Mouse (Mus musculus) myocyte (in vitro differentiated cells): ENCODE results near the gene Tmem82. TPM values are rescaled to one million over a fixed set of nuclear protein-coding genes. Genes with fewer than 3 reads are reported as not detected.

Experiments
- H3K27me3 ChIP-seq: one replicate; pipeline ENCODE4 v1.6.1; 2011; ENCODE audit not compliant: control insufficient read depth, insufficient read depth, insufficient read length
- H3K36me3 ChIP-seq: one replicate; pipeline ENCODE4 v1.6.1; 2011; ENCODE audit not compliant: control insufficient read depth, insufficient read depth
- H3K4me2 ChIP-seq: one replicate; pipeline ENCODE4 v1.6.1; 2011; ENCODE audit warnings: low read depth, control low read depth
- H3K4me3 ChIP-seq: one replicate; pipeline ENCODE4 v1.5.1; 2011; ENCODE audit warnings: mild to moderate bottlenecking, control low read depth, moderate library complexity
- H3K79me2 ChIP-seq: one replicate; pipeline ENCODE4 v1.6.1; 2011; ENCODE audit not compliant: control insufficient read depth, insufficient read depth
- H3ac ChIP-seq: one replicate; pipeline ENCODE4 v1.6.1; 2011; ENCODE audit not compliant: control insufficient read depth, insufficient read length
- CEBPB ChIP-seq: IDR thresholded peaks from 2 replicates; pipeline ENCODE4 v1.6.1; 2011; ENCODE audit warnings: mild to moderate bottlenecking, moderate library complexity; ENCODE audit not compliant: poor library complexity, insufficient read depth, severe bottlenecking
- E2F4 ChIP-seq: IDR thresholded peaks from one replicate; pipeline ENCODE4 v1.6.1; 2011; ENCODE audit warnings: mild to moderate bottlenecking, control low read depth, moderate library complexity; ENCODE audit not compliant: insufficient read depth
- MAX ChIP-seq: IDR thresholded peaks from one replicate; pipeline ENCODE4 v1.6.1; 2011; ENCODE audit warnings: low read depth, mild to moderate bottlenecking, control low read depth
- MYOD1 ChIP-seq, 3 experiments: IDR thresholded peaks; one replicate each; pipeline ENCODE4 v1.6.1; 2011; ENCODE audit warnings: control low read depth in 2 of 3, low read depth in 2 of 3, mild to moderate bottlenecking in 2 of 3, moderate library complexity in 1 of 3; ENCODE audit not compliant: insufficient read length in 2 of 3, control insufficient read depth in 1 of 3
- MYOG ChIP-seq, 3 experiments: IDR thresholded peaks; one replicate each; pipeline ENCODE4 v1.6.1; 2011; ENCODE audit warnings: control low read depth in 2 of 3, low read depth in 2 of 3, mild to moderate bottlenecking in 2 of 3; ENCODE audit not compliant: insufficient read length in 2 of 3, control insufficient read depth in 1 of 3, insufficient read depth in 1 of 3
- POLR2A ChIP-seq: IDR thresholded peaks from one replicate; pipeline ENCODE4 v1.6.1; 2011; ENCODE audit warnings: low read depth, mild to moderate bottlenecking, control low read depth, moderate library complexity; ENCODE audit not compliant: insufficient read length
- POLR2AphosphoS2 ChIP-seq: IDR thresholded peaks from one replicate; pipeline ENCODE4 v1.6.1; 2011; ENCODE audit warnings: low read depth, control low read depth; ENCODE audit not compliant: insufficient read length
- REST ChIP-seq: IDR thresholded peaks from one replicate; pipeline ENCODE4 v1.6.1; 2011; ENCODE audit warnings: mild to moderate bottlenecking, control low read depth, moderate library complexity; ENCODE audit not compliant: insufficient read depth, insufficient read length
- SRF ChIP-seq: IDR thresholded peaks from one replicate; pipeline ENCODE4 v1.6.1; 2011; ENCODE audit warnings: low read depth; ENCODE audit not compliant: control insufficient read depth, insufficient read length
- TCF12 ChIP-seq: IDR thresholded peaks from one replicate; pipeline ENCODE4 v1.6.1; 2011; ENCODE audit warnings: mild to moderate bottlenecking, control low read depth; ENCODE audit not compliant: poor library complexity, insufficient read depth, severe bottlenecking
- TCF3 ChIP-seq: IDR thresholded peaks from one replicate; pipeline ENCODE4 v1.6.1; 2011; ENCODE audit warnings: low read depth, control low read depth; ENCODE audit not compliant: insufficient read length
- USF1 ChIP-seq: IDR thresholded peaks from one replicate; pipeline ENCODE4 v1.6.1; 2011; ENCODE audit warnings: low read depth, mild to moderate bottlenecking, control low read depth, moderate library complexity
- polyA plus RNA-seq: library from polyadenylated mRNA; unstranded; fragments of >200 nt; fragmentation: generic; extraction: Trizol; gene quantifications from one replicate; pipeline ENCODE4 v1.2.1, GENCODE M21; 2012; ENCODE audit warnings: missing spikeins

Gene Tmem82
- polyA plus RNA-seq, 1 experiment: 0.02 TPM

GRCm38 (mm10) chr4:141599251-141600141 is 18.9 kb downstream of the Tmem82 start:
- H3K79me2 ChIP-seq: peaks cover 13% of the 10 kb centered on the region
- H3K36me3 ChIP-seq: peaks cover 1% of the 10 kb centered on the region
- peak overlapping the region; percentile 73 for H3K4me3 ChIP-seq
- peak overlapping the region; percentile 87 for H3K4me2 ChIP-seq
- H3K27me3 ChIP-seq: no peaks in the 10 kb centered on the region
- TF ChIP-seq POLR2A (peak; percentile 40), REST (no peak), SRF (no peak), E2F4 (no peak), CEBPB (no peak), MYOD1 (IDR thresholded peaks at IDR 0.05; ENCODE audit: control insufficient read depth in 1 of 3, insufficient read length in 2 of 3, low read depth in 2 of 3) (no peak), MYOG (IDR thresholded peaks at IDR 0.05; ENCODE audit: control insufficient read depth in 1 of 3, insufficient read depth in 1 of 3, insufficient read length in 2 of 3, low read depth in 2 of 3) (no peak), TCF12 (no peak)
- peak overlapping the region; percentile 54 for H3ac ChIP-seq

- Histone ChIP-seq H3ac (peak overlapping the region; percentile 54), H3K27me3 (no peaks in the 10 kb centered on the region), H3K36me3 (peaks cover 4% of the 10 kb centered on the region), H3K4me2 (peak overlapping the region; percentile 87), H3K4me3 (peak overlapping the region; percentile 73), H3K79me2 (peaks cover 13% of the 10 kb centered on the region)
- TF ChIP-seq POLR2A: no peak
- no peak for TF ChIP-seq POLR2AphosphoS2
- no peak for TF ChIP-seq MAX
- no peak for TF ChIP-seq TCF3
- no peak for TF ChIP-seq SRF
- no peak for TF ChIP-seq USF1
- TF ChIP-seq CEBPB: no peak
- no peak for TF ChIP-seq REST
- no peak for TF ChIP-seq MYOG (IDR thresholded peaks at IDR 0.05; ENCODE audit: control insufficient read depth in 1 of 3, insufficient read depth in 1 of 3, insufficient read length in 2 of 3, low read depth in 2 of 3)
- TF ChIP-seq E2F4: no peak
- TF ChIP-seq MYOD1 (IDR thresholded peaks at IDR 0.05; ENCODE audit: control insufficient read depth in 1 of 3, insufficient read length in 2 of 3, low read depth in 2 of 3): no peak
- no peak for TF ChIP-seq TCF12
These were observed 19.6 kb downstream of the Tmem82 start for GRCm38 (mm10) chr4:141598894-141599250.

- TF ChIP-seq TCF3 (no peak), E2F4 (no peak), POLR2A (no peak), MYOD1 (IDR thresholded peaks at IDR 0.05; ENCODE audit: control insufficient read depth in 1 of 3, insufficient read length in 2 of 3, low read depth in 2 of 3) (no peak)
- Histone ChIP-seq H3K79me2 (peaks cover 13% of the 10 kb centered on the region), H3K36me3 (peaks cover 4% of the 10 kb centered on the region), H3K27me3 (no peaks in the 10 kb centered on the region), H3ac (peak overlapping the region; percentile 54), H3K4me3 (peak overlapping the region; percentile 73), H3K4me2 (peak overlapping the region; percentile 87)
These were observed 20.1 kb downstream of the Tmem82 start for GRCm38 (mm10) chr4:141598199-141598893.

GRCm38 (mm10) chr4:141596700-141597328 is 21.6 kb downstream of the Tmem82 start:
- Histone ChIP-seq H3K4me2 (no peak overlapping the region), H3K36me3 (peaks cover 4% of the 10 kb centered on the region), H3ac (no peak overlapping the region), H3K4me3 (no peak overlapping the region), H3K27me3 (no peaks in the 10 kb centered on the region), H3K79me2 (peaks cover 13% of the 10 kb centered on the region)
- TF ChIP-seq CEBPB (no peak), USF1 (no peak), MAX (no peak), TCF12 (no peak), REST (no peak), TCF3 (no peak), MYOG (IDR thresholded peaks at IDR 0.05; ENCODE audit: control insufficient read depth in 1 of 3, insufficient read depth in 1 of 3, insufficient read length in 2 of 3, low read depth in 2 of 3) (no peak), MYOD1 (IDR thresholded peaks at IDR 0.05; ENCODE audit: control insufficient read depth in 1 of 3, insufficient read length in 2 of 3, low read depth in 2 of 3) (no peak), POLR2AphosphoS2 (no peak), E2F4 (no peak)
